Mouse (Mus musculus) left cerebral cortex, postnatal 14 days (tissue): ENCODE measurements around the gene Ddr2. TPM values are rescaled to one million over a fixed set of nuclear protein-coding genes. Genes with fewer than 3 reads are reported as not detected.
A peak's percentile ranks its signal among the peaks of the same experiment; 100 is the strongest.

Source experiments
- DNase-seq, 2 experiments: peaks; one replicate each; pipeline ENCODE4 v3.0.0; 2021 to 2022; ENCODE audit warnings: low spot score in 2 of 2, mixed read lengths in 1 of 2
- intact Hi-C: fragments of 180-260 bp; cut with DNase I; formaldehyde crosslinking; loops from one replicate; pipeline ENCODE4 v1.15.1; 2025
- total RNA-seq, 2 experiments: library from RNA; stranded (reverse); gene quantifications; 2 replicates each; pipeline ENCODE4 v1.2.3; 2021

Ddr2 gene
- total RNA-seq, 2 experiments from 2014 or later = 7.6 to 9.9 TPM

DNA sequence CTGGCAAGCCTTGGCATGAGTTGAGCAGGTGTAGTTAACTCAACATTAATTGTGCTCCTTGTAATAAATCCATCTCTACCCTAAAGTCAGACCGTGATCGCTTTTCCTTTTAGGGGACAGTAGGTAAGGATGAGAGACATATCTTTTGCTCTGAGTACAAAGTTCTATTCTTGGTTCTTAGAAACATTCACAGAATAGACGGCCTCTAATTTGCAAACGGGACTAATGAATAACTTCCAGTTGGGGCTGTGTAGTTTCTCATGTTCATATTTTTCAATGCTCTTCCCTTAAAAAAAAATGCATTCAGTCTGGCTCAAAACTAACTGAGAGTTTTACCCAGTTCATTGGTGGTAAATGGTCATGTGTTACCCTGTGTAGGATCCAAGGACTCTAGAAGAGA is 139.6 kb downstream of the Ddr2 start:
- DNase-seq = no peak
- intact Hi-C loops = no loop called here

DNA sequence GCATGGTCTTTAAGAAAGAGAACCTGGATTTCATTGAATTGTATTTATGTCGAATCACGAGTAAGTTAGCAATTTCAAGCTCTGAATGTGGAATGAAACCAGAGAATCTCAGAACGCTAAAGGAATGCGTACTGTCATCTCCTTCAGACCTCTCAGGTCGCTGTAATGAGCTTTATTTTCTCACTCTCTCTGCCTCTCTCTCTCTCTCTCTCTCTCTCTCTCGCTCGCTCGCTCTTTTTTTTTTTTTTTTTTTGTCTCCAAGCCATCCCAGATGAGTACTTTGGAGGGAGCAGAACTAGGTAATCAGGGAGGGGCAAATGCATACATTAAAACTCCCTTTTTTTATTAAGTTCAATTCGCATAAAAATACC is 141.1 kb downstream of the Ddr2 start:
- intact Hi-C loops = loop anchor here (5.0 kb wide), 1 partner anchor 168 kb away; no protein-coding TSS in a partner anchor
- DNase-seq = no peak

DNA sequence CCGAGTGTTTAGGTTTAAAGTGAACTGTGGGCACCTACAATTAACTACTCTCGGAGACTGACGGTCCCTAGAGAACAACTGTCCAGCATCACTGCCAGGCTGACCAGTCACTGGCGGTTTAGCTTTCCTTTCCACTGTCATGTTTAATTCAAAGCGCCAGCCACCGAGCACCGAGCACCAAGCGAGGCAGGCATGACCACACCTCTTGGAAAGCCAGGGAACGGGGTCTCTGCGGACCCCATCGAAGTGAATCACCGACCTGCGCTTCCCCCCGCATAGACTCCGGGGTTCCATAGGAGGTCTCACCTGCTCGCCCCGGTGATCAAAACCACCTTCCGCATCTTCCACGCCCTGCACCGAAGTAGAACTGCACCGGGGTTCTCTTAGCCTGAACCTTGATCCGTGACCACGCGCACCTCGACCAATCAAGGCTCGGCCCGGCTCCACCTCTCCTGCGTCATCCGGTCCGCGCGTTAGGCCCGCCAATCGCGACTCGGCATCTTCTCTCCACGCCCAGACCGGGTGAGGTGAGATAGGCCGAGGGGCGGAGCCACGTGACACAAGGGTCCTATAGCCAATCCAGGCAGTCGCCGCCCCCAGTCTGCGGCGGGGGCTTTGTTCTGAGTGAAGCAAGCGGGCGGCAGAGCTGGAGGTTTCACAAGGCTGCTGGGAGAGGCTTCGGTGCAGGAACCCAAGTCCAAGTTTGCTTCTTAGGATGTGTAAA is 141.6 kb downstream of the Ddr2 start, which contains the start of gene Hsd17b7:
TSS of gene Hsd17b7 (minus strand) at position 450 of the 724 bp plus-strand sequence.
- DNase-seq = peak; percentile 99
- intact Hi-C loops = loop anchor here (5.0 kb wide), 1 partner anchor 168 kb away; no protein-coding TSS in a partner anchor

DNA sequence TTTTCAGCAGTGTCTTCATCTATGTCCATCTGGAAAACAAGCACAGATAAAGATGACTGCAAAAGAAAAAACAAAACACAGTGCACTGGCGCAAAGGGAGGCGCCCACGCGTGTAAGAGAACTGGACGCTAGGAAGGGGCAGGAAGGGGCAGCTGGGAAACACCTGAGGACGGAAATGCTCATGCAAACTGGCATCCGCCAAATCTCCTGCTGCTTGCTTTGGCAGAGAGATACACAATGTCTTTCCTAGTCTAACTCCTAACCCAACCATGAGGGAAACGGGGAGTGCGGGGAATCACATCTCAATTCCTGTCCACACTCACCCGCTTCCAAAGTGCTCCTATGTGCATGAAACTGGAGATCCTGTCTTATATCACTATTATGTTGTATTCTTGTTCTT is 157.5 kb downstream of the Ddr2 start:
- intact Hi-C loops = no loop called here
- no peak for DNase-seq

DNA sequence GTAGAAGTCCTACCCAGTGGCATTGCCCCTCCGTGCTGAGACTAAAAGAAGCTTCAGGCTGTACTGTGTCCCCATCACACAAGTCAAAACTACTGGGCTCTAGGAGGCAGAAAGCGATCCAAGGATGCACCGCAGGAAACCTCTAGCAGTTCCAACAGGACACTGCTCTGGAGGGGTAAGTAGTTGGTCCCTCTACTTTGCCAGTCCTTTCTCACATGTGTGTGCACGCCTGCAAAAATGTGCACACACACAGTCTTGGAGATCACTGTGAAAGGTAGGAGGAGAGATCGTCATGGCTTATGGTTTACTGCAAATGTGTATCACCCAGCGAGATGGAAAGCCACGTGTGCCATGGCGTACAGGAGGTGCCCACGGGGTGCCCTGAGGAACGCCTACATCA is 157.9 kb downstream of the Ddr2 start:
- DNase-seq = no peak
- intact Hi-C loops = no loop called here

DNA sequence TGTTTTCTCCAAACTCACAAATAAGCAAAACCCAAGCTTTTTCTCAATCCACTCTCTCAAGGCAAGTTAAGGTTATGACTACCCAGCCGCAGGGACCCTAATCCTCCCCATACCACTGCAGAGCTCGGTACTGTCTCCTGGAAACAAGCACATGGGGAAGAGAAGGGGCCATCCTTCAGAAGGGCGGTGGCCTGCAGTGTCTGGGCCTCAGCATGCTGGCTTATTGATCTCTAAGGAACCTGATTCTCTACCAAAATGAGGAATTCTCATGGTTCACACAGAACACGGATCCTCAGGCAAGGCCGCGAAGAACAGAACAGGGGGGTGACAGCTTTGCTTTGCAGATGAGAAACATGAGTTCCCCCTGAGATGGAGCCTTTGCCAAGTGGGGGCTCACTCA is 159.0 kb downstream of the Ddr2 start:
- DNase-seq = no peak
- intact Hi-C loops = no loop called here

DNA sequence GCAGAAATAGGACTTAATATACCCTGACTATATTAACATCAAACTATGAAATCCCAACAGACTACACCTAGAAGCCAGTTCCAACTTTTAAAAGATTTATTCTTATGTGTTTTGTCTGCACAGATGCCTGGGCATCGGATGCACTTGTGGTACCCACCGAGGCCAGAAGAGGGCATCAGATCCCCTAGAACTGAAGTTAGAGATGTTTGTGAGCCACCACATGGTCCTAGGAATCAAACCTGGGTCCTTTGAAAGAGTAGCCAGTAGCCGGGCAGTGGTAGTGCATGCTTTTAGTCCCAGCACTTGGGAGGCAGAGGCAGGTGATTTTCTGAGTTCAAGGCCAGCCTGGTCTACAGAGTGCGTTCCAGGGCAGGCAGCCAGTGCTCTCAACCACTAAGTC is 159.9 kb downstream of the Ddr2 start:
- intact Hi-C loops = no loop called here
- DNase-seq = no peak

DNA sequence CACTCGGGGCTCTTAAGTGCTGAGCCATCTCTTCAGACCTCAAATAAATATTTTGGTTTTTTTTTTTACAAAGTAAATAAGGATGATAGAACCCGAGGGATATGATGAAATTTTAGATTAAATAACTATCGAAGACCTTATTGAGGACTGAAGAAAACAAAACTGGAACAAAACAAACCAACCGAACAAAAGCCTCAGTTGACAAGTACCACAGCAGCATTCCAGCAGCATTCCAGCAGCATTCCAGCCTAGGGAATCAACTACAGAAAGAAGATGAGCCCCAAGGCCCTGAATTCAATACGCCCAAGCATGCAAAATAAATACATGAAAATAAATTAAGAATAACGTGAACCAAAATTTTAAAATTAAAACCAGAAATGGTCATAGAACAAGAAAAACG is 160.6 kb downstream of the Ddr2 start:
- intact Hi-C loops = no loop called here

DNA sequence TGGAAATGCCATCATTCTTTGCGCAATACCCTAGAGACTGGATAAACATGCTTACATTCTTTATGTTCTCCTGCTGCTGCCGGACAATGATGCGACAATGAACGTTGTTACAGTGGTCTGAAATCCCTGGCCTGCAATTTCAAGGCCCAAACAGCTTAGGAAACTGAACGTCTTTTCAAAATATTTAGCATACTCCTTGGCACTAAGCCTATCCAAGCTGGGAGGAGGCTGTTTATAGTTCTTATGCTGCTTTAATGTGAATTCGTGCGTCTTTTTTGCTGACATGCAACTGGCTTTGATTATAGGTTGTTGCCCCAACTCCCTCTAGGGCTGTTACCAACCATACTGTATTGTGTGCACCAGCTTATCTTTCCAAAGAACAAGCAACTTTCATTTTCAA is 161.7 kb downstream of the Ddr2 start:
- DNase-seq = no peak
- intact Hi-C loops = no loop called here

More for the DNA sequence above, 160.6 kb downstream of the Ddr2 start:
- no peak for DNase-seq

DNA sequence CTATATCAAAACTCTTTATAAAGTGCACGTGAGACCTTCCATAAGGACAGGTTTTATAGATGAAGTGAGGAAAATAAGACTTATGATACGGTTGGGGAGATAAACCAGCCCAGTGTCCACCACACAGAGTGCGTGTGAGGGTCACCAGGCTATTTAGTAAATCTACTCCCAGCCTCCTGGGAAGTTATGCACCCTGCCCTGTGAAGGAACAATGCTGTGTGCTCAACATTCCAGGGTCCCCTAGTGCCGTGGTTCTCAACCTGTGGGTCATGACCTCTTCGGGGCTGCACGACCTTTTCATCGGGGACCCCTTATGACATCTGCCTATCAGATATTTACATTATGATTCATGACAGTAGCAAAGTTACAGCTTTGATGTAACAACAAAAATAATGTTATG is 162.3 kb downstream of the Ddr2 start:
- DNase-seq = no peak
- intact Hi-C loops = no loop called here

DNA sequence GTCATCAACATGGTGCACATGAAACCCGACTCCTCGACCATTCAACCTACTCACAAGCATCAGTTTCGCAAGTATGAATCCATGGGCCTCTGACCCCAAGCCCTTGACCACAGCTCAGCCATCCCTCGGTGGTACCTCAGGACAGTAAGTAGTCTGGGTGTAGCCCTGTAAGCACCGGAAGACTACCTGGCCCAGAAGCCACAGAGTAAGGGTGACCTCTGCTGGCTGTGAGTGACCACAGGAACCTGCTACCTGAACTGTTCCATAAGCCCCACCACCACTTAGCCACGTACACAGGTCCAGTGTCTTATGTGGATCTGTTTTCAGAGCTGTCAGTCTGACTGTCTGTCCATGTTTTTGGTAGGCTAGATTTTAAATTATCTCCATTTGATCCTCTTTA is 162.9 kb downstream of the Ddr2 start:
- intact Hi-C loops = no loop called here
- DNase-seq = no peak

DNA sequence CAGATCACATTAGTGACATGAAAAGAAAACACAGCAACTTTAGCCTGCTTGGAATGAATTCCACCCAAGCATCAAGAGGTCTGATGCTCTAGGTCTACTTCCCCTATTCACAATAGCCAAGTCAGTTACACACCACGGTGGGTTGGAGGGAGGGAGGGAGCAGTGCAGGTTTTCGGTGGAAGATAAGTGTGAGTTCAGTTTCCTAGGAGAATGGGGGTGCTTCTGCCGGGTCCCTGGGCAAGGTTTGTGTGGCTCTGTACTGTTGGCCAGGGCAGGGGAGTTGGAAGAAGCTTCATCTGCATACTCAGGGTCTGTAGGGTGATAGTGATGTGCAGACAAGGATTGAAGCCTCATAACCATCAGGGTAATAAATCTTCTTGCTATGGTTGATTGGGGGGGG is 164.6 kb downstream of the Ddr2 start:
- no peak for DNase-seq
- intact Hi-C loops = no loop called here

DNA sequence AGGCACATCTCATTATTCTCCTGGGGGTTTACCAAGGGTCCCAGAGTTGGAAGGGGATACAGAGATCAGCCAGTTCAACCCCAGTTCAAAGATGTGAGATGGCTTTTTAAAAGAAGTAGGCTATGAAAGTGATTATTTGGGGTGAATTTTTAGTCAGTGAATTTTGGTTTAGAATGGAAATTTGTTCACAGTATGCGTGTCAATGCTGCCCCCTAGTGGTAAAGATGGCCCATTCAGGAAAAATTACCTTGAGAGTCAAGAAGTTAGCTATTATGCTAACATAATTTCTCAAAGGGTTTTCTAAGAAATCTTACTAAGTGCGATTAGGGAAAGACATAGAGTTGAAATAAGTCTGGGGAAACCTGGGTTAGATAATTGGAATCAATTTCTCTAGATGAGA is 171.2 kb downstream of the Ddr2 start:
- peak; percentile 69 to 82 for DNase-seq
- intact Hi-C loops = no loop called here

DNA sequence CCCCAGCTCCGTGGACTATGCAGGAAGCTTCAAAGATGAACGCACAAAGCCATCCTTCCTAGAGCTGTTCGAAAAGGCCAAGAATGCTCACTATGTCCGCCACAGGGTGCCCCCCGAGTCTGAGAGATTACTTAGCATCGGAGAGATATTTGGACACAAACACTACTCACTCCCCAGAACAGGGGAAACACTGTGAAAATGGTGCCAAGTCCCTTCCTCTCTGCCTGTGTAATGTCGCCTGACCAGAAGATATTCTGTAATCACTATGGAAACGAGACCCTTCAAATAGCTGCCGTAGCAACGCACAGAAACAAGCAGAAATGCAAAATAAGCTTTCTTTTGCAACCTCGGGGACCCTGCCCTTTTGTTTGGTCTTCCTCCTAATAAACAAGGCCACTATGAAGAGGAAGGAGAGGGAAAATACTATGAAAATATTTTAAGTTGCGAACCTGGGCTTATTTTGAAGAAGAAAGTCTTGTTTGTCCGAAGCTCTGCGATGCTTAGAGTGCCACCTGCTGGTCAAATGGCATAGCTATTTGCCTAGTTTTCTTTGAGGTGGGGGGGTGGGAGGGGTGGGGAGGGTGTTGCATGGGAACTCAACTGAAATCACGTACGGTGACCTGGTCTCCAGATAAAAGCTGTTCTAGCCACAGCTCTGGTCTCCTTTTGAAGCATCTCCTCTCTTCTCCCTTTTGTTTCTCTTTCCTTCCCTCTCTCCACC is 176.4 kb downstream of the Ddr2 start:
- DNase-seq = peak; percentile 58 to 70

DNA sequence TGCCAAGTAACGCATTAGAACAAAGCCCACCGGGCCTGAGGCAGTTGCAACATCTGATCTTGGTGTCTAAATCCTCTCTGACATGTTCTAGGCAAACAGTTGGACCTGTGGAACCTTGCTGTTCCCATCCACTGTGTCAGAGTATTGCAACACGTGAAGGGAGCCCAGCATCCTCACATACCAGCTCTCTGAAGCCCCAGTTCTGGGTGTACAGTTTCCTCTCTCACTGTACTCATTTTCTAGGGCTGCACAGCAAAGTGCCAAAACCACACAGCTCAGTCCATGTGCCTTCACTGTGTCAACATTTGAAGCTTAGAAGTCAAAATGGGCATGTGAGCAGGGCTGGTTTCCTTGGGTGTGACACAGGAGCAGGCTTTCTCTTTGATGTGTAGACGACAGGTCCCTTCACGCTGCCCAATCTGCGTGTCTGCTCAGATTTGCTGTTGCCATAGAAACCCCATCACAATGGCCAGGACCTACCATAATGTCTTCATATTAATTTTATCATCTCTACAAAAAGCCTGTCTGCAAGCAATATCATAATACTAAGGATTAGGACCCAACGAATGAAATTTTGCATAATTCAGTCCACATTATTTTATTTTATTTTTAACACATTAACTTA is 178.3 kb downstream of the Ddr2 start:
- DNase-seq = no peak
- intact Hi-C loops = no loop called here

More for the DNA sequence above, 176.4 kb downstream of the Ddr2 start:
- intact Hi-C loops = no loop called here

DNA sequence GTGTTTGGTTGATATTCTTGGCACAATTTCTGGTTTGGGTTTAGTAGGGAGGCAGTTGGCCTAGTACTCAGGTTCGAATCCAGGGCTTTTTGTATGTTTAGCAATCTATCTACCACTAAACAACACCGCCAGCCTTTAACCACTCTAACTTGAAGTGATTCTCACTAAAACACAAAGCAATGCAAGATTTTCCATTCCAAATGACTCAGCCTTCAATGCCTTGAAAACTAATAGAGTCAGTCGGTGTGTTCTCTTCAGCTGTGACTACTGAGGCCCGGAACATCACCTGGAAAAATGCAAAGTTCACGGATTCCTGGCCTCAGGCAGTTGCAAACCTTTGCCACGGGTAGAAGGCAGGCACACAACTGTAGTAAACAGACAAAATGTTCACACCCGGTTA is 178.9 kb downstream of the Ddr2 start:
- no peak for DNase-seq
- intact Hi-C loops = no loop called here

DNA sequence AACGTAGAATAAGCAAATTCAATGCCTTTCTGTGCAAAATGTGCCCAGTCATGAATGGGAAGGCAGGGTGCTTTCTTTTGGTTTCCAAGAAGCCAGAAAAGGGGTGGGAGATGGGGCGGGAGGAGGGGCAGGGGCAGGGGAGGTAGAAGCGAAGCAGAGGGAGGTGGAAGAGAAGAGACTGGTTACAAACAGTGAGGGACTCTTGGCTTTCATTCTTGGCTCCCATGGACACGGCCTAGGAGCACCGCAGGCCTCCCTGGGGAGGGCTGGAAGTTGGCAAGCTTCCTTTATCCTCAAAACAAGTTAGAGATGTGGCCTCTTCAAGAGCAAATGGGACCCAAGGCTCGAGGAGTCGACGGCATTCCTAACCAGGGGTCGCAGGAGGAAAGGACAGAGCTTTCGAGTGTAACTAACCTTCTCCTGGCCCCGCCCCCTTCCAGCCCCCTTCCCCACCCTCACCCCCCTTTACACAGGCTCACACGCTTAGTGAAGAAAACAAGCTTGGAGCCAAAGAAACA is 182.0 kb downstream of the Ddr2 start, which contains the start of gene Ccdc190:
TSS of gene Ccdc190 (plus strand) at position 195 of the 518 bp plus-strand sequence.
- DNase-seq = peak; percentile 30 to 59
- intact Hi-C loops = loop anchor here (10.0 kb wide), 1 partner anchor 206 kb away; no protein-coding TSS in a partner anchor

DNA sequence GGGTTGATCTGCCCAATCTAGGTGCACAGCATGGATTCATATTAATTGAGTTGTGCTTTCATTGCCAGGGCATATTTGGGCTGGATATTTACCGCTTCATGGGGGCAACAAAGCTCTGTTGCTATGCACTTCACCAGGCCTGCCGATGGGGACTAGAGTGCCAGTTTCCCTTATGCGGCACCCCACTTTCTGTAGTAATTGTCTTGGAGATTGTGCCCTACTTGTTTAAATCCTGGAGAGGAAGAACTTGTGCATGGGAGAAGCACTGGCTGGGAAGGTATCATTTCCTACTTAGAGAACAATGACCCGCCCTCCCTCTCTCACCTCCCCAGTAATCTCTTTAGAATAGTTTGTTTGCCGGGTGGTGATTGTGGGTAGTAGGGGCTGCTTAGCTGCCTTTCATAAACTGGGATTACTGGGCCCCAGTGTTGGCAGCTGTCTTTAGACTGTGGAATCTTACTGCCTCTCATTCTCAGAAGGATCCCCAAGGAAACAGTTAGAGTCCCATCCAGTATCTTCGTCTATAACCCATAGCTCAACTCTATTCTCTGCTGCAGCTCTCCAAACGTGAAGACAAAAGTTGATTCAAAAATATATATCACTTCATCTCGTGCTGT is 182.7 kb downstream of the Ddr2 start:
- no peak for DNase-seq
- intact Hi-C loops = loop anchor here (10.0 kb wide), 1 partner anchor 207 kb away; no protein-coding TSS in a partner anchor

DNA sequence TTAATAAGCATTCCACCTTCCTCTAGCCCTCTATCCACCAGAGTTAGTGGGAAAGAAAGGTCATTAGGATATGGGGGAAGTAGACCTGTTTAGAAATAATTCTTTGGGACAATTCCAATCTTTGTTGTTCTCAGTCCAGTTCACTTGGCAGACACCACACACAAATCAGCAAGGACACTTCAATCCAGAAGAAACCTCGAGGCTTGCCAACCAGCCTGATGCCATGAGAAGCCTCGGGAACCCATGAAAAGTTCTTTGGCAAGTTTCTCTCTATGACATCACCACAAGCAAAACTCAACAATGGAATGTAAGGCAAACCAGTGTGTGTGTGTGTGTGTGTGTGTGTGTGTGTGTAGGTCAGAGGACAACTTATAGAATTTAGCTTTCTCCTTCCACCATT is 186.0 kb downstream of the Ddr2 start:
- no peak for DNase-seq
- intact Hi-C loops = loop anchor here (10.0 kb wide), 1 partner anchor 210 kb away; no protein-coding TSS in a partner anchor
